Mouse (Mus musculus) adrenal gland, adult (tissue): Measurements from ENCODE around the gene Galnt2.

Experiments used
- DNase-seq, 2 experiments: peaks; one replicate each; pipeline ENCODE4 v3.0.0; 2022 to 2023; ENCODE audit warnings: low spot score in 1 of 2; ENCODE audit not compliant: inconsistent age in 2 of 2

Gene Galnt2

GRCm38 (mm10) chr8:124232280-124232600 is 1.0 kb downstream of the Galnt2 start:
- DNase-seq = no peak

- DNase-seq = no peak
Observed at GRCm38 (mm10) chr8:124234496-124234895, 3.3 kb downstream of the Galnt2 start.

- no peak for DNase-seq
Observed at GRCm38 (mm10) chr8:124235536-124235935, 4.3 kb downstream of the Galnt2 start.

GRCm38 (mm10) chr8:124239350-124239749 is 8.2 kb downstream of the Galnt2 start:
- DNase-seq = no peak

DNA sequence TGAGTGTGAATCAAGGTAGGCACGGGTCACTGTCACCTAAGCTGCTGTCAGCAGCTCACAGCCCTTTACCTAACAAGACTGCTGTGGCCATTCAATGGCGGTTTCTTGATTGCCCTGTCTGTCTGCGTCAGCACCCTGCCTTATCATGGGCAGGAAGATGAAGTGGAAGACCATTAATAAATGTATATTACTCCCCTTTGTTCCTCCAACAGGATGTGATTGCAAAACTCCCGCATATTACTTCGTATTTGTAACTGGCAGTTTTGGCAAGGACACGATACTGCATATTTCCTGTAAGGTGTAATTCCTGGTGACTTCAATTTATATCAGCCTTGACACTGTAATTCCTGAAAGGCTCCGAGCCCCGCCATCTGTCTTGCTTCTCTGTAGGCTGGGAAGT is 9.7 kb downstream of the Galnt2 start:
- no peak for DNase-seq

- DNase-seq = no peak
Observed at GRCm38 (mm10) chr8:124242208-124242607, 11.0 kb downstream of the Galnt2 start.

GRCm38 (mm10) chr8:124242913-124243312 is 11.7 kb downstream of the Galnt2 start:
- no peak for DNase-seq

DNA sequence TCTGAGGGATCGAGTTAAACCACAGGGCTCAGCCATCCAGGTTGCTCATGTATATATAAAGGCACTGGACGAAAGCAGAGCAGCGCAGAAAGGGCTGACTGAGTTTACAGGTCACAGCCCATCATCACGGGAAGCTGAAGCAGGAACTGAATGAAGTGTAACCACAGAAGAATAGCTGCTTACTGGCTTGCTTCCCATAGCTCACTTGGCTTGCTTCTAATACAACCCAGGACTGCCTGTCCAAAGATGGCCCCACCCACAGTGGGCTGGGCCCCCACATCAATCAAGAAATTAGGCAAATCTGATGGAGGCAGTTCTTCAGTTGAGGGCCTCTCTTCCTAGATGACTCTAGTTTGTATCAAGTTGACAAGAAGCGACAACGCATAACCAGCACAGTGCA is 16.4 kb downstream of the Galnt2 start:
- no peak for DNase-seq

DNA sequence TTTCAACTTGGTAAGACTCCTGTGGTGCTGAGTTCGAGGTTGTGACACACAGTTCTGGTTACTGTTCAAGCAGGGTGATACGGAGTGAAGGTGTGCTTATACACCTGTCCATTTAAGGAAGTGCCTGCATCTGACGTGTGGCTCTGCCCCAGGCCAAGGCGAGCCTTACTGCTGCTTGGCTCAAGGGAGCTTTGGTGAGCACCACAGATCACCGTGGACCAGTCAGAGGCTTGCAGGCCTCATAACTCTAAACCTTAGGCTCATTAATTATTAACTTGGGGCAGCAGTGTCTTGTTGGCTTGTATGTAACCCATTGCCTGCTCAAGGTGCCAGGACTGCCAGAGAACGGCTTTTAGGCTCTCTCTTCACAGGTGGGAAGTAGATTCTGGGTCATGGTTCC is 17.5 kb downstream of the Galnt2 start:
- no peak for DNase-seq

DNA sequence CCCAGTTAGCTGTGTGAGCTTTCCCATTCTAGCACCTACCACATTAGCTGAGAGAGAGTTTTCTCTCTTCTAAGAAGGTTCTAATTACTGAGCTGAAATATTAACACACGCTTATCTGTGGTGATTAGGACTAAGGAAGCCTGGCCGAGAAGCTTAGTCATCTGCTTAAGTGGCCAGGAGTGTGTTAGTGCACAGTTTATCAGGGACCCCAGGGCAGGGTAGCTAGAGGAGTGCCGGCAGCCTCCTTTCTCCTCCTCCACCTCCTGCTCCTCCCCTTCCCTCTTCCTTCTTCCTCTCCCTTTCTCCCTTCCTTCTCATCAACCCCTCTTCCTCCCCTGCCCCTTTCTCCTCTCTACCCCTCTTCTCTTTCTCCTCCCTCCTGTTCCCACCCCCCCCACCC is 19.1 kb downstream of the Galnt2 start:
- no peak for DNase-seq

- DNase-seq = peak; percentile 50 to 89
Observed at GRCm38 (mm10) chr8:124250785-124251184, 19.6 kb downstream of the Galnt2 start.

DNA sequence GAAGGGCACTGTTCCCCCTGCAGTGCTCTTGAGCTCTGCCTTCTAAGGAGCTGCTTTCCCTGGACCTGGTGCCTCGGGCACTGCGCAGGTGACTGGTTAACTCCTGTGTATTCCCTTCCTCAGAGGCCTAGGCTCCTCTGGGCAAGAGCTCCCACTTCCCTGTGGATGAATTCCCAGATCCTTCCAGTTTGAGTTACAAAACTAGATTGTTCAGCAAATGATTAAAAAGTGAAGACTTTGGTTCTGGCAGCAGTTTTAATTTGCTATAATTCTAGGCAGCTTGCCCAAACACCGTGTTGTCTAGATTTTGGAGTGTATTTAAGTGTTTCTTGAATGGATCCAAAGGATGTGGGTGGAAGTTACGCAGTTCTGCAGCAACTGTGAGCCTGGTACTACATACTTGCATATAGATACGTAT is 21.4 kb downstream of the Galnt2 start:
- peak in 1 of 2 experiments; percentile 65 for DNase-seq

GRCm38 (mm10) chr8:124253939-124254338 is 22.7 kb downstream of the Galnt2 start:
- no peak for DNase-seq

DNA sequence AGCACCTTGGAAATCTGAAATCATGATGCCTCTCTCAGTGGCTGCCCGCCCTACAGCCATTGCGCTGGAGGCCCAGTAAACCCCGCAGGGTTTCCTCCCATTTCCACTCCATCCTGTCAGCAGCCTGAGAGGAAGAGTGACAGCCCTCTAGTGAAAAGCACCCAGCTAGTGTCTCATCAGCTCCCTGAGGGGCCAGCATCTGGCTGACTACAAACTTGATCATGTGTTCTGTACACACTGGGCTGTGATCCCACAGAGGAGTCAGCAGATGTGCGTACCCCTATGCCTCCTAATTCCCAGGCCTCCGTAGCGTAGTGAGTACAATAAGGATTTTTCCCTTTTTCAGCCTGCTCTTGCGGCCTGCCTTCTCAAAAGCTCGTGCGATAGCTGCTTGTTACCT is 25.6 kb downstream of the Galnt2 start:
- DNase-seq = no peak

DNA sequence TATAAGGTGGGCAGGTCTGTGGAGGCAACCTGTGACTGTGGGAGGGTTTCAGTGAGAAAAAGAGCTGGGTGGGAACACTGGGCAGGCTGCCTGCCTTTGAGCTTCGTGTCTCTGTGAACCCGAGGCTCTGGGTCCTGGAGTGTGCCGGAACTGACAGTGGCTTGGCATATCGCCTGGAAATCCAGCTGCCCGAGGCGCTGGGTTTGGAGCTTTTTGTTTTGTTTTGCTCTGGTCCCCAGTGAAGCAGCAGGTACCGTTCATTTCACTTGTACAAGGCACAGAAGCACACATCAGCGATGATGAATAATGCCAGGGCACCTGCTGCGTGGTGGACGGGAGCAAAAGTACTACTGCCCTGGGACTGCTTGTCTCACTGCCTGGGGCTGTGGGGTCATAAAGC is 26.2 kb downstream of the Galnt2 start:
- peak; percentile 76 to 84 for DNase-seq

GRCm38 (mm10) chr8:124259146-124259545 is 28.0 kb downstream of the Galnt2 start:
- DNase-seq = peak in 1 of 2 experiments; percentile 58

- DNase-seq = no peak
Observed at GRCm38 (mm10) chr8:124259925-124260324, 28.7 kb downstream of the Galnt2 start.

- no peak for DNase-seq
Observed at GRCm38 (mm10) chr8:124260371-124260770, 29.2 kb downstream of the Galnt2 start.

- no peak for DNase-seq
Observed at GRCm38 (mm10) chr8:124263058-124263457, 31.9 kb downstream of the Galnt2 start.

DNA sequence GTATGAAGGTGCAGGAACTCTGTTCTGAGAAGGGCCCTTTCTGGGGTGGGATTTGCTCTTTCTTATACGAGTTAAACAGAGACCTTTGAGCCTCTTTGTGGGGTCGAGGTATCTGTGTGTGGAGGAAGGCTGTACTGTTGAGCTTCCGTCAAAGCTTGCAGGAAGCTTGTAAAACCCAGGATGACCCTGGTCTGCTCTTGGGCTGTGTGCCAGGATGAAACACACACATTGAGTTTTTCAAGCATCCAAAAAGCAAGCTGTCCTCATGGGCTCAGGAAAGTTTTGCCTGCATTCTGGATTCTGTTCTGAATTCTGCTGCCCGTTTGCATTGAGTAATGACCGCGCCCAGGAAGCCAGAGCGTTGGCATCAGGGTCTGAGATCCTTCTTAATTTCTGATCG is 32.8 kb downstream of the Galnt2 start:
- peak in 1 of 2 experiments; percentile 67 for DNase-seq

DNA sequence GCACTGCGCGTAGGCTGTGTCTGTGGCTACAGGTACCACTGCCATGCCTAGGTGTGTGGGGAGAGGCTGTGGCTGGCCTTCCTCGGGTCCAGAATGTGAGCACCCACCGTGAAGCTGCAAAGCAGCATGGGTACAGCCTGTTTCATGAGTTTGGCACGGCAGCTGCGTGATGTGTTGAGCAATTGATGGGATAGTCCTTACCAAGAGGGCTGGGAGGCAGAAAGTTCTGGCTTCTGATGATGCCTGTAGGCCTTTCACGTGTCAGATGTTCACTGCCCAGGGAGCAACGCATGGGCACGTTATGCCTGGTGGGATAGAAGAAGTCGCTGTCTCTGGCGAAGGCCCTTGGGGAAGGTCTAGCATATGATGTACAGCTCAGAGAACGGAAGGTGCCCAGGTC is 33.5 kb downstream of the Galnt2 start:
- no peak for DNase-seq

GRCm38 (mm10) chr8:124265130-124265529 is 33.9 kb downstream of the Galnt2 start:
- DNase-seq = no peak

GRCm38 (mm10) chr8:124265798-124266197 is 34.6 kb downstream of the Galnt2 start:
- DNase-seq = peak; percentile 45 to 60

GRCm38 (mm10) chr8:124267206-124267605 is 36.0 kb downstream of the Galnt2 start:
- DNase-seq = no peak
